Mouse (Mus musculus) monocyte, adult 59 days (primary cell): ENCODE data around the gene Usp50. TPM values are rescaled to one million over a fixed set of nuclear protein-coding genes. Genes with fewer than 3 reads are reported as not detected.

Source experiments
- total RNA-seq, 2 experiments: library from RNA; stranded (reverse); gene quantifications; one replicate each; pipeline ENCODE4 v1.2.4; 2023

The Usp50 gene
- under 1 TPM in 1 of 2 experiments, not detected in 1; 0.39 TPM for total RNA-seq

GRCm38 (mm10) chr2:126783370-126783769, at the start of gene Usp50:
TSS of gene Usp50 (minus strand) at chr2:126783470.

GRCm38 (mm10) chr2:126706759-126707437, 76.4 kb downstream of the Usp50 start, which contains the start of gene Usp8:
TSS of gene Usp8 (plus strand) at chr2:126707328.

GRCm38 (mm10) chr2:126676122-126676515, 107.2 kb downstream of the Usp50 start, which contains the start of gene Gabpb1:
TSS of gene Gabpb1 (minus strand) at chr2:126676337.

Other genes with a start within 250 kb of the Usp50 start
- not detected for gene Slc27a2, start 231.1 kb downstream of the Usp50 start, total RNA-seq
- 1 to 10 TPM; 1.5 to 2.1 TPM for gene Hdc, start 164.2 kb downstream of the Usp50 start, total RNA-seq
- 10 to 100 TPM; 21.4 to 25.7 TPM for gene Gabpb1, start 107.1 kb downstream of the Usp50 start, total RNA-seq
- gene Usp8, start 76.1 kb downstream of the Usp50 start, total RNA-seq, result 10 to 100 TPM; 91.4 to 92.3 TPM
- 10 to 100 TPM; 58.4 to 73.4 TPM for gene Trpm7, start 92.8 kb upstream of the Usp50 start, total RNA-seq
- 100 to 1,000 TPM; 105 to 107 TPM for gene Sppl2a, start 149.8 kb upstream of the Usp50 start, total RNA-seq
- gene Ap4e1, start 225.2 kb upstream of the Usp50 start, total RNA-seq, result 10 to 100 TPM; 15.4 to 18.8 TPM